Mouse (Mus musculus): ENCODE measurements around the gene Gm17660. TPM values are rescaled to one million over a fixed set of nuclear protein-coding genes. Genes with fewer than 3 reads are reported as not detected.

Gene Gm17660
- total RNA-seq (2015; ENCODE audit: low replicate concordance) (not detected in 2 replicates), total RNA-seq (2017; ENCODE audit: low replicate concordance) (not detected in 2 replicates)

DNA sequence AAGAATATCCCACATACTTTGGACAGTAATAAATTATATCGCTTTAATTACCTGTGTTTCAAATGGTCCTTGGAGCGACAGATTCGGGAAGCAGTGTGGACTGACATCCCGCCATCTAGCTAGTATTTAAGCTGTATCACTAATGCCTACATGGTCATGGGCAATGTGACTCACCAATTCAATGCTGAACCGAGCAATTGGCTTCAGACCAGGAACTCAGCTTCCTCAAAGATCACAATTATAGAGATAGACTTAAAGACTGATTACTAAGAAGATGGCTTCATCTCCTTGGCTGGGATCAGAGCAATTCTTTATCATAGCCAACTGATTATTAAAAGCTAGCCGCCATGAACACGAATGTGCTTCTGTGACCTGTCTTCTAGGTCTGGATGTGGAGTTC is at the start of gene Gm17660:
TSS of gene Gm17660 (minus strand) at position 101 of the 400 bp plus-strand sequence.
- ATAC-seq (replicated peaks; ENCODE audit: low FRiP score, poor library complexity, severe bottlenecking): no peak

DNA sequence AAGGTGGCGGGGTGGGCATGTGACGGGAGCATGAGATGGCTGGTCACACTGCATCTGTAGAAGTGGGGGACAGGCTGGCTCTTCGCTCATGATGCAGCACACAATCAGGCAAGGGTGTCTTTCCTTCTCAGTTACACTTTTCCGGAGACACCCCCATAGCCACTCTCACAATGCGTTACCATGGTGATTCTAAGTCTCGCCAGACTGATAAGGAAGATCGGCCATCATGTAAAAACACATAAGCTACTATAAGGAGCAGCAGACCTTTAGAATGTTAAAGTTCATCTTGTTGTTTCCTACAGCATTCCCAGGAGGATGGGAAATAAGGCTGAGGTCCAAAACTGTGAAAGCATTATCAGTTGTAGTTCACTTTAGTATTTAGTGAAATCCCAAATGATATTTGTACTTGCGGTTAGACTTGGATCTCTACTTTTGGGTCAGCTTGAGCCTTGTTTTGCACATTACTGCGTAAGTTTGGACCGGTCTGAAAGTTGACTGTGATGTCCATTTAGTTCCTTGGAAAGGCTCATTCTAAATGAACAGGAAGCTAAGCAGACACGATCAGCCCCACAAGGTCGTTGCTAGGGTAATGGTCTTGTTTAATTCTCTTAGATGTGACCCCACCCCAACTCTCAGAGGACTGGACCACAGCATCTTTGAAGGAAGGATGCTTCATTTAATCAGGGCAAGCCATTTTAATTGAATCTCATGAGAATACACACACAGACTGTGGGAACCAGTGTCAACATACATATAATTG is 49.3 kb upstream of the Gm17660 start:
- ATAC-seq (replicated peaks; ENCODE audit: low FRiP score, poor library complexity, severe bottlenecking): no peak

DNA sequence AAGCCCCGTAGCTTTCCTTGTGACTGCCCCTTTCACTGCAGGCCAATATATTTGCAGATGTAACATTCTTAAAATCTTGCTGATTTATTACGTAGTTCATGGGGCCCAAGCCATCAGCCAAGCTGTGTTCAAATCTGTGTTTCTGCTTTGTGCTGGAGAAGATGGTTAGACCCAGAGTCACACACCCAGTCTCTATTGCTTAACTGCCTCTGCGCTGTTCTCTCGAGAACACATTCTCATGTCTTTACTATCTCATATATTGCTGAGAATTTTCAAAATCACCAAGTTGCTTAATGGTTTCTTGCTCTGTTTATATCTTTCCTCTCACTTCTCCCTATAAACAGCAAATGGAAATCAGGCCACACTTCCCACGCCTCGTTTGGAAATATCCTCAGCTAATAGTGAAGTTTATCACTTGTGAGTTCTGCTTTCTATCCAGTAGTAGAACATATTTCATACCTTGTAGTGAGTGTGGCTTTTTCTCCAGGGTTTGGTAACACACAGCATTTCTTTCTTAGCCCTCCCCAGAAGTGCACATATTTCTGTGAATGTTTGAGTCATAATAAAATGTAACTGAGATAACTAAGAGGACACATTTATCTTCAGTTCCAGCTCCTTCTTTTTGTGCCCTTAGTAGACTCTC is 46.7 kb upstream of the Gm17660 start:
- ATAC-seq (replicated peaks; ENCODE audit: low FRiP score, poor library complexity, severe bottlenecking): no peak

DNA sequence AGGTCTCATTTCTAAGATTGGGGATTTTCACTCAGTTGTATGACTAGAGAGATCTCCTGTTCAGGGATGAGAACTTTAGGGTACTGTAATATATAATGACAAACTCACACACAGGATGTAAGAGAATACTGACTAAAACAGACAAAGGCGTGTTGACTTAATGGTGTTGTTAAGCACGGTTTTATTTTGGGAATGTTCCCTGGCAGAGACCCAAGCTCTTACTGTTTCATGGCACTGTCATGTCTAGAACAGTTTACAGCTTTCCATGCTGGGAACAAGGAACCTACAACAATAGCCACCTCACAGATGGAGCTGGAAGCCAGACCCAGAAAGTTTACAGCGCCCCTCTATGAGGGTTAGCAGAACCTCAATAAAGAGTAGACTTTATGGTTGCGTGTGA is 38.5 kb upstream of the Gm17660 start:
- no peak for ATAC-seq (replicated peaks; ENCODE audit: low FRiP score, poor library complexity, severe bottlenecking)

DNA sequence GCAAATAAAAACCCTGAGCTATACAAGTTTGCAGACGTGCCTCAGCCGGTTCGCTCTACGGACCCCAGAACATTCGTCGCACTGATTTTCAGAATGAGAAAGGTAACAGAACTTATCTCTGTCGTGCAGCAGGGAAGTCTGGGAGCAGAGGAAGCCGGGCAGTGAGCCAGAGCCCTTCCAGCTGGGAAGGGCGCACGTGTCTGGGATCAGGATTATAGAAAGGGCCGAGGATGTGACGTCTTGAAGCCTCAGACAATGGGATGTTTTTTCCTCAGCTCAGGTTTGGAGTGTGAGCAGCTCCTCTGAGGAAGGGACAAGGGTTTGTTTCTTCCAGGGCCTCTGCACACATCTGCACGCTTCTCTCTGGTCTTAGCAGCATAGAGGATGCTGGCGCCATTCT is 37.7 kb upstream of the Gm17660 start:
- ATAC-seq (replicated peaks; ENCODE audit: low FRiP score, poor library complexity, severe bottlenecking): no peak

DNA sequence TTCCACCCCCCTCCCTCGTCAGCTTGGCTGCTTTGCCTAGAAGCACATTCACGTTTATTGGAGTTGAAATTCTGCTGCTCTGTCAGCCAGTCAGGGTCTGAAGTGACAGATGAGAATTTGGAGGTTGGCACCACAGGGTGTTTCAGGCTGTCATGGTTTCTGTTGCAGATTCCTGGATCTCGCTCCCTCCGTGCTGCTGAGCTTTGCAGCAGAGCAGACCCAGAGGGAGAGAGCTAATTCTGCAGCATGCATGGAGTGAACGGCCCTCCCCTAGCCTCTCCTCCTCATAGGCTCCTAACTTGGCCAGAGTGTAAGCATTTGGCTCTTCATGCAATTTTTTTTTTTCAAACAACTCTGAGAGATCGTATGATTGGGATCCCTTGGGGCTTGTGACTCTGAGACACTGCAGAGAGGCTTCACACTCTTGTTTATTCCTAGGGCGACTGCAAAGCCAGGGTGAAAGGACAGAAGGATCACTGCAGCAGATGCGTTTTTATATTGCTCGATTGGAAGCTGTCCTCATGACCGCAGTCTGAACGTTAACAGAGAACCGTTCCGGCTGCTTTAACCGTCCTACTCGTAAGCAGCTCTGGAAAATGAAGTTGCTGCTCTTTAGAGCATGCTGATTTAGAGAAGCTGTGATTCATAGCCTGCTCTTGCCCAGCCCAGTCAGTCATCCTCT is 36.2 kb upstream of the Gm17660 start, which contains the start of gene Sparcl1:
TSS of gene Sparcl1 (minus strand) at position 243 of the 682 bp plus-strand sequence.
- no peak for ATAC-seq (replicated peaks; ENCODE audit: low FRiP score, poor library complexity, severe bottlenecking)

DNA sequence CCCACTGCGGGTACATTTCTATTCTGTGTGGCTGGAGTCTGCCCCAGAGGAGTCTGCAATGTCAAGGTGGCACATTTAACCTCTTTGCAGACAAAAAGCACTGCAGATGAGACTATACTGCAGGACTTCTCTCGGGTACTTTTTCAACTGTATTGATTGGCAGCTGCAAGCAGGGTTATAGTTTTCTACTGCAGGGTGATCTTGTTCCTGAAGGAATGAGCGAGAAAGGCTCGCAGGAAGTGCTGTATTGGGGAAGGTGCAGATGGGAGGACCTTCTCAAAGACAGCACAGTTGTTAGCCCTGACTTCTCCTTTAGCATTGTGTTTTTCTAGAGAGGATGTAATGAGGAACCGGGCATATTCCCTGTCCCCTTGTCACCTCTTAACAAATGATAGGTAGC is 35.1 kb upstream of the Gm17660 start:
- no peak for ATAC-seq (replicated peaks; ENCODE audit: low FRiP score, poor library complexity, severe bottlenecking)

DNA sequence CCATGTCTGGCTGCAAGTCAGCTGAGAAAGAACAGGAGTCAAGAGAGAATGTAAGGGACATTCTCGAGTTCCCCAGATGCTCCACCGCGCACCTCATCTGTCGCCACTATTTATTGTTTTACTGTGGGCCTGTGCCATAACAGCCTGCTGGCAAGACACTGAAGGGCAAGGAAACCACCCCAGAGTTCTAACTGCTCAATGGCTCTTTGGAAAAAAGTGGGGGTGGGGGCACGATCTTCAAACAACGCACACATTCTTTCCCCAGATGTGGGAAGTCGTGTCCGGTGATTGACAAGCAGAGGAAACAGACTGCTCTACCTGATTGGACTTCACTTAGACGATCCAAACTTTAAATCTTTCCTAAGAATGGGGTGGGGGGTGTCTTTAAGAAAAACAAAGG is 34.6 kb upstream of the Gm17660 start:
- no peak for ATAC-seq (replicated peaks; ENCODE audit: low FRiP score, poor library complexity, severe bottlenecking)

DNA sequence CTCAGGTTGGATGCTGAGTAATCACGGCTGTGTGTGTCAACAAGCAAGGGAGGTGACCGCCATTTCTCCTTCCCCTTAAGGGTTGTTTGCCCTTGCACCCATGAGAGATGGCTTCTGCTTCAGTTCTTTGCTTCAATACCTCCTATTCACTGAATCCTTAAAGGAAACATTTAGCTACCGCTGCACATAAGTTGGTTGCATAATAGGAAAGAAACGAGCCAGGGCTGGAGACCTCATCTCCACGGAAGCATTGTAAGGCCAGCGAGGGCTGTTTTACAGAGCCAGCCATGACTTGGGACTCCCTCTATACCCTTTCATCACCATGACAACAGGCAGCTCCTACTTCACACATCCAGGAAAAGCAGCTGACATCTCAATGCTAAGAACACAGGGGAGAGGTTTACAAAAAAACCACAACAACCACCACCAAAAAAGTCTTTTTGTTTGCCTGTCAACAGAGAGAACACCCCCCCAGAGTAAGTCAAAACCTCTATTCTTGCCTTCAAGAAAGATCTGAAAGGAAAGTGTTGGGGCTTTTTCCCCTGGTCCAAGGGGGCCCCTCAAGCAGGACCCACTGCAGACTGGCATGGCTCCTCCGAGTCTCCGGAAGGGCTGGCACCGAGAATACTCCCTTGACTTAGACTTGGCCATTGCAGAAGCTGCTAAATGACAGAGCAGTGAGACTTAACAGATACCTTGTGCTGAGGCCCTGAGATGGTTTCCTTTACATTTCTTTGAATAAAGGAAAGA is 32.9 kb upstream of the Gm17660 start:
- no peak for ATAC-seq (replicated peaks; ENCODE audit: low FRiP score, poor library complexity, severe bottlenecking)

DNA sequence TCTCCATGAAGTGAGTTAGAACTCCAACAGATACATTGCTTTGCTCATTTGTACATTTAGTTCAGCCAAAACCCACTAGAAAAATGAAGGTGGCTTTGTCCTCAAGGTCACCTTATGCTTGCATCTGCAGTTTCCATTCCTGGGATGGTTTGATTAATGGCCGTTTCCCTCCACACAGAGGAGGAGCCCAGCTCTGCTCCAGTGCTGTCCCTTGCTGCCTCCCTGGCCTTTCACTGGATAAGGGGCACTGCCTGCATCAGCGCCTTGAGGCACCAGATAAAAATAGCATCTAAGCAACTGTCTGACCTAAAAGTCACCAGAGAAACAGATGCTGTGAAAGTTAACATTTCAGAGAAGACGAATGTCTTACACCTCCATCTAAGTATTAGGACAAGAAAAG is 32.1 kb upstream of the Gm17660 start:
- no peak for ATAC-seq (replicated peaks; ENCODE audit: low FRiP score, poor library complexity, severe bottlenecking)

DNA sequence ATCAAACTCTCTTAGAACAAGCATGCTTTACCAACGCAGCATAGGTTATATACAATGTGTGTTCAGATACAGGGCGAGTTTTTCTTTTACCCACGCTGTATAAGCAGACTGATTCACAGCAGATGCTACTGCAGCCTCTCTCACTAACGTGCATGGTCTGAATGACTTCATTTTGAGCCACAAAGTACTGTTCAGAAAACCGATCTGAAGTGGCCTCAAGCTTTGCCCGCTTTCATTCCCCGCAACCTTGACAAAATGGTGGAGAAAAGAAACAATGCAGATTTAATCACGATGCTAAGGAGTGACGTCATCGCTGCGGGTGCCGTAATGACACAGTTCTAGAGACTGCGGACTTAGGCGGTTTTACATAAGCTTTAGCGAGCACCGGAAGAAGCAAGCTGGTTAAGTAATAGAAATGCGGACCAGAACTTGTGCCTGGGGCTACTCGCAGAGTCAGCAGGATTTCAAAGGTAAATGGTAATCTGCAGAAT is 31.5 kb upstream of the Gm17660 start:
- ATAC-seq (replicated peaks; ENCODE audit: low FRiP score, poor library complexity, severe bottlenecking): no peak

DNA sequence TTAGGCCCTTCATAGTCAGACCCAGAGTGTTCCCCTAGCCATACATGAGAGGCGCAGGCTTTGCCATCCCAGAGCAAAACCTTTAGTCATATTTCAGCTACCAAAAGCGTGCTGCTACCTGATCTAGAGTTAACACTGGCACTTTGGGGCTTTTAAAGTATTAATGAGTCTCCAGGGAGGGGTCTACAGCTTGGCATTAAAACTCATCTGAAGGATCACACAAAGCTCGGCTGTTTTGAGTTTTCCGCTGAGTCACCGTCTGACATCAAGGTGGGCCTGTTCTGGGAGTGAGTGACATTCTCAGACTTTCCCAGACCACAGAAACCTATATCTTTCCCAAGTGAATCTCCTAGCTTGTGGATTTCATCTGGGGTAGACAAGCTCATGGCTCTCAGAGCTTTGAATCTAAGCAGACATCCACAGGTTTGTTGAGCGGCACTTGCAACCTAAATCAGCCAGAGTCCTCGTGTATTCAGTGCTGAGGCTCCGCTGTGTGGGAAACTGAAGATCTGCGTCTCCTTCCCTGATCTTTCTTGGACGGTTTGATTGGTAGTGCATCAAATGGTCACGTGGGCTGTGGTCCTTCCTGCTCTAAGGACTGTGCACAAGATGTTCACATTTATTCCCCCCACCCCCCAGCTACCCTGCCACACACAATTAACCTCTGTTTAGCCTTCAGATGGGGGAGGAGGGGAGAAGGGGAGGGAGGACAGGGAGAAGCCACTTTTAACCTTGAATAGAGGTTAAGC is 30.9 kb upstream of the Gm17660 start:
- no peak for ATAC-seq (replicated peaks; ENCODE audit: low FRiP score, poor library complexity, severe bottlenecking)

DNA sequence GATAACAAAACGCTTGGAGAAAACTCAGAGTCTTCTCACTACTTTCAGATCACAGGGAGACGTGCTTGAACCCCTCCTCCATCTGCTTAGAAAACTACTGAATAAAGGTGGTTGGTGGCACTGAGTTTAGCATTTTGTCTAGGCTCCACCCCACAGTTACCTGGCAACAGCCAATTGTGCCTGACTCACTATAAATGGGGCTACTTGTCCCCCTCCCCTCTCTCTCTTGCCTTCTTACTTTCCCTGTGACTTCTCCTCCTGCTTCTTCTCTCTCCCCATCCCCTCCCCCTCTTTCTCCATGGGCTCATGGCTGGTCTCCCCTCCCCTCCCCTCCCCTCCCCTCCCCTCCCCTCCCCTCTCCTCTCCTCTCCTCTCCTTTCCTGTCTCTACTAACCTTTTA is 26.7 kb upstream of the Gm17660 start:
- no peak for ATAC-seq (replicated peaks; ENCODE audit: low FRiP score, poor library complexity, severe bottlenecking)

DNA sequence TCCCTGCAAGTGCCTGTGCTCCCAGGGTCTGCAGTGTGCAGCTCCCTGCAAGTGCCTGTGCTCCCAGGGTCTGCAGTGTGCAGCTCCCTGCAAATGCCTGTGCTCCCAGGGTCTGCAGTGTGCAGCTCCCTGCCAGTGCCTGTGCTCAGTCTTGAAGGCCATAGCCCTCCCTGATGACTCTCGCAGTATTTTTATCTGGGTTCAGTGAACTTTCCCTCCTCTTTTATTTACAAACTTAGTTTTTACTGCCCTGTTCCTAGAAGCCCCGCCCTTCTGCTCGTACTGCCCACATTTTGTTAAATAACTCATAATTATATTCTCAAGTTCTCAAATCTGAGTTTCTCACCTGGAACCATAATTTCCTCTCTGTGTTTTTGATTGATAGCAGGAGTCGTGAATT is 25.8 kb upstream of the Gm17660 start:
- ATAC-seq (replicated peaks; ENCODE audit: low FRiP score, poor library complexity, severe bottlenecking): no peak

DNA sequence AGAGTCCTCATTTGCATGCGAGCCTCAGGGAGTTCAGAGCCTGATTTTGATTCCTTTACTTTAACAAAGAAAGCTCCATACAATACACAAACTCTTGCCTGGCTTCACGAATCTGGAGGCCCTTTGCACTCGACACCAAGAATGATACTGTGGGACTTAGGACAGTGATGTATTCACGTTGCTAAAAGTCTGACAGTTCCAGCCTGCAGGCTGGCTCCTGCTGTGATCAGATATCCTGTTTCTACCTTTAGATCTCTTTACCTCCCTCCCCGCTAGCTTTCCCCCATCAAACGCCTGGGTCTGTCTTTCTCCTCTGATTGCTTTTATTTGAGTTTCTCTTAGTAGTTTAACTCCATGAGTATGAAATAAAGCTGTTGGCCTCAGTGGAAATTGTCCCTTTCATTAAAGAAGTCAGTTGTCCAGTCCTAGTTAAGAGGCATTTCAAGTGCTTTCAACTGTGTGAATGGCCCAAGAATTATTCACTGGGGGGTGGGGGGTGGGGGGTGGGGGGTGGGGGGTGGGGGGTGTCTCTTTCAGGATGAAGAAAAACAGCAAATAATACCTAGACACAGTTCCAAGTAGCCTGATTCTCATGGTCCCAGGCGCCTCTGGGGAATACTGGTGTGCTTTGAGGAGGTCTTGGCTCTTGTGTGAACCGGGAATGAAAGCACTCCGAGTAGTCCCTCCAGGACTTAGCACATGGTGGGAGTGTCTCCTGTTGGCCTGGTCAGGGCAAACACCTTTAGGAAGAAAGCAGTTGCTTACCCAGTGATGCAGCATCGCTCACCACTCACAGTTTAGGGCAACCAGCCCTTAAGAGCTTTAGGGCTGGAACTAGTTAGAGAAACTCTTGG is 24.5 kb upstream of the Gm17660 start:
- ATAC-seq (replicated peaks; ENCODE audit: low FRiP score, poor library complexity, severe bottlenecking): no peak

DNA sequence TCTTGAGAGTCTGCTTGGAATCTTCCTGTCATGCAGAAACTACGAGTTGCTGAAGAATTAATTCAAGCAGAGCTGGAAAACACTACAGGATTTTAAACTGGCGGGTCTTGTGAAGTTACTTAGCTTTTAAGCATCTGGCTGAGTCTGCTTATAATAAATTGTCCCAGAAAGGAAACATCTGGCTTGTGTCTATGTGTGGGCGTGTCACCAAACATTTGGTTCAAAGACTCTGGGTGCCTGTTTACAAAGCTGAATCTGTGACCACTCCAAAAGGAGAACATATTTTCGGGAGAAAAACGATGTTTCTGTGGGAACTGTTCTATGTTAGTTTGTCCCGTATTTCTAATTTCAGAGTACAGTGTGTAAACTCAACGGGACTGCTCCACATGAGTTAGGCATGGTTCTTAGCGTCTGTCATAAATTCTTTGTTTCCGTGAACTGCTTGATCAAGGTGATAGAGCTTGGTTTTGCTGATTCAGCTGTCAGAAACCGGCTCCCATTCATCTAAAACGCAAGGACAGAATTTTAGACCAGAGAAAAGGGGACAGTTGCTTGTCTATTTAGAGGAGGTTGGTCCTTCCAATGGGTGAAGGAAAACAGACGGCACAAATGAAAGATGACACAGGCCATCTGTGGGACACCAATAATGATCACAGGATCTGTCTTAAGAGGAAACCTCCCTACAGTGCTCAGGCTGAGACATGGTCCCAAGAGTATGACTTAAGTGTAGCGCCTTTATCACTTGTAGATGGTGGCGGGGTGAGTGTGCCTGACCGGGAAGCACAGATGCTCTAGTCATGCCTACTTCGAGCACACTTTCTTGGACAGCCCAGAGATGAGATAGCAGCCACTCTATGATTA is 18.9 kb upstream of the Gm17660 start:
- no peak for ATAC-seq (replicated peaks; ENCODE audit: low FRiP score, poor library complexity, severe bottlenecking)

DNA sequence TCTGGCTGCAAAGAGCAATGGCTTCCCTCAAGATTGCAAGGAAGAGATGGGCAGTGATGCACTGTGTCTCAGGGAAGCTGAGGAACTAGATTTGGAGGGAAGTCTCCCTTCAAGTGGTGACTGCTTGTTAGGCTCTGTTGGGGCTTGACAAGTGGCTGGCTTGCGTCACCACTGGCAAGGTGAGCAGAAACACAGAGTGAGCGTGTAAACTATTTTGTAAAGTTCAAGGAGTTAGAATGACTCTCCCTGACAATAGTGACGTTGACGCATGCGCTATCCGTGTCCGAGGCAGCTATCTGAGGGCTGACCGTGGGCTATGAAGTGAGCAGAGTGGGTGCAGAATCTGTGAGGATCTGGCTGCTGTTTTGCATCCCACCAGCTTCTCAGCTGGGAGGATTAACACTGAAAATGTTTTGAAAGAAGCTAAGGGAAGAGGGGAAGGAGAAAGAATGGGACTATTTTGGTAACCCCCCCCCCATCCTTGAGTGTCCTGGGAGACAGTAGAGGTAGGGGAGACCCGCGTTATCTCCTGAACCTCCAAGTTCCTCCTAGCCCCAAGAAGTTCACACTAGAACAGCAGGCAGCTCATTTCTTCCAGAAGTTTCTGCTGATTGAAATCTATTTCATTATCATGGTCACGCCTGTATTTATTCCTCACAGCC is 18.1 kb upstream of the Gm17660 start:
- no peak for ATAC-seq (replicated peaks; ENCODE audit: low FRiP score, poor library complexity, severe bottlenecking)
